Mouse (Mus musculus) lung, postnatal 0 days (tissue): ENCODE measurements around the gene Pdcd6.

Experiments
- CTCF ChIP-seq: IDR thresholded peaks from 2 replicates; pipeline ENCODE4 v1.5.1; 2016; ENCODE audit warnings: antibody characterized with exemption, mild to moderate bottlenecking
- EP300 ChIP-seq: IDR thresholded peaks from 2 replicates; pipeline ENCODE4 v1.6.1; 2016; ENCODE audit warnings: antibody characterized with exemption, mild to moderate bottlenecking, control low read depth

- TF ChIP-seq CTCF = no peak
- TF ChIP-seq EP300 = no peak
Observed at GRCm38 (mm10) chr13:74362218-74362617, 44.8 kb upstream of the Pdcd6 start.
